Mouse (Mus musculus) lung, embryonic 14.5 days (tissue): Measurements from ENCODE around the gene Apoa5. TPM values are rescaled to one million over a fixed set of nuclear protein-coding genes. Genes with fewer than 3 reads are reported as not detected.

ENCODE experiments used
- ATAC-seq: fragments of 200-750 bp; cut with Nextera tagmentation; 2 replicates; pipeline ENCODE4 v1.8.0; 2017; ENCODE audit warnings: mild to moderate bottlenecking, moderate TSS enrichment, moderate library complexity; ENCODE audit not compliant: insufficient read depth
- DNase-seq: peaks from one replicate; pipeline ENCODE4 v3.0.0-alpha.2; 2015
- H3K27ac ChIP-seq: fragments of 300-500 bp; sonication (generic); 2 replicates; pipeline ENCODE4 v1.5.1; 2014; ENCODE audit warnings: low read depth, mild to moderate bottlenecking, moderate library complexity
- H3K27me3 ChIP-seq: fragments of 300-500 bp; sonication (generic); 2 replicates; pipeline ENCODE4 v1.6.1; 2014; ENCODE audit warnings: low read length, control low read depth; ENCODE audit not compliant: insufficient read depth
- H3K36me3 ChIP-seq: fragments of 300-500 bp; sonication (generic); 2 replicates; pipeline ENCODE4 v1.6.1; 2014; ENCODE audit warnings: control low read depth; ENCODE audit not compliant: insufficient read depth
- H3K4me1 ChIP-seq: fragments of 300-500 bp; sonication (generic); 2 replicates; pipeline ENCODE4 v1.6.1; 2014; ENCODE audit warnings: antibody characterized with exemption, control low read depth; ENCODE audit not compliant: insufficient read depth
- H3K4me2 ChIP-seq: fragments of 300-500 bp; sonication (generic); 2 replicates; pipeline ENCODE4 v1.6.1; 2014; ENCODE audit warnings: mild to moderate bottlenecking
- H3K4me3 ChIP-seq: fragments of 300-500 bp; sonication (generic); 2 replicates; pipeline ENCODE4 v1.5.1; 2014; ENCODE audit warnings: low read depth, low read length
- H3K9ac ChIP-seq: fragments of 300-500 bp; sonication (generic); 2 replicates; pipeline ENCODE4 v1.6.1; 2014
- H3K9me3 ChIP-seq: fragments of 300-500 bp; sonication (generic); 2 replicates; pipeline ENCODE4 v1.6.1; 2016; ENCODE audit warnings: low read depth, low read length, control low read depth
- CTCF ChIP-seq: IDR thresholded peaks from 2 replicates; pipeline ENCODE4 v1.5.1; 2016; ENCODE audit warnings: antibody characterized with exemption, low read depth
- WGBS: fragments of 180-500 bp; shearing (Covaris S2); extraction: QIAGEN DNeasy Blood & Tissue Kit; methylation state at CpG from one replicate; pipeline ENCODE4 v1.1.7; 2014; 5-methylcytosine and 5-hydroxymethylcytosine counted together
- polyA plus RNA-seq: library from polyadenylated mRNA; unstranded; fragments of >200 nt; fragmentation: Nextera tagmentation; extraction: Ambion mirVana; gene quantifications from 2 replicates; pipeline ENCODE4 v1.2.1, GENCODE M21; 2014

Gene Apoa5
- polyA plus RNA-seq, 1 experiment from 2014 or later = not detected

DNA sequence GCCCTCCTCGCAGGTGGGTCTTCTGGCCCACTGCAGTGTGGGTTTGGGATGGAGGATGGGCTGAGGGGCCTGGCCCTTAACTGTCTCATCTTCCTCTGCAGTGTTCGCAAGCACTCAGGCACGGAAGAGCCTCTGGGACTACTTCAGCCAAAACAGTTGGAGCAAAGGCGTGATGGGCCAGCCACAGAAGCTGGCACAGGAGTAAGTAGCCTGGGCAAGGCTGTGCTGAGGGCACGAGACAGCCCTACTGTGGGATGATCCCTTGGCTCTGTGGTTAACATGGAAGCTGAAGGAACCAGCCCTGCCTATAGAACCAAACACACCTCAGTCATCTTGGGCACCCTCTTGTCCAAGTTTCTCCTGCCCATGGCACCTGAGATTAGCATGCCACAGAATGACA, 692 bp downstream of the Apoa5 start:
- ATAC-seq = no peak
- 81% methylated on average over 5 of the region's 5 CpGs for WGBS

DNA sequence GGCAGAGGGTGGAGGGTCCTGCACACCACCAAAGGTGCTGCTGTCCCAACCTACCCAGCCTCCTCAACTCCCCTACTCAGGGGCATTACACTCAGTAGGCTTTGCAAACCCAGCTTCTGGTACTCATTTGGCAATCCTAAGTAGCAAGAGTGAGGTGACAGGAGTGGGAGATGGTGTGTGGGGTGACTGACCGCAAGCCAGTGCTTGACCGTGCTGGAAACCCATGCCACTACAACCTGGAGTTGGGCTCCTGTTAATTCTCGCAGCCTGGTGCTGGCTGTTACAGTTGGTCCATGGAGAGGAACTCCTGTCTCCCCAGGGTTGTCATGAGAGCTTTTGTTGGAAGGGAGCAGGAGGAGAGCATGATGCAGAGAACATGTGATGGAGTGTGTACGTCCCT, 2.3 kb downstream of the Apoa5 start:
- Histone ChIP-seq H3K4me2 (no peak overlapping the region), H3K4me1 (no peaks in the 10 kb centered on the region), H3K9me3 (no peaks in the 10 kb centered on the region), H3K36me3 (peaks cover 11% of the 10 kb centered on the region), H3K27me3 (no peaks in the 10 kb centered on the region), H3K4me3 (no peak overlapping the region), H3K27ac (no peak overlapping the region), H3K9ac (no peak overlapping the region)
- no peak for DNase-seq
- no peak for TF ChIP-seq CTCF
- ATAC-seq = no peak
- WGBS = 87% methylated on average over 4 of the region's 4 CpGs

More for the DNA sequence above, 692 bp downstream of the Apoa5 start:
- H3K4me1 ChIP-seq = no peaks in the 10 kb centered on the region
- no peak overlapping the region for H3K4me3 ChIP-seq
- no peak overlapping the region for H3K9ac ChIP-seq
- H3K4me2 ChIP-seq = no peak overlapping the region
- H3K36me3 ChIP-seq = no peaks in the 10 kb centered on the region
- no peaks in the 10 kb centered on the region for H3K27me3 ChIP-seq
- no peak for TF ChIP-seq CTCF
- DNase-seq = no peak
- no peak overlapping the region for H3K27ac ChIP-seq
- no peaks in the 10 kb centered on the region for H3K9me3 ChIP-seq

DNA sequence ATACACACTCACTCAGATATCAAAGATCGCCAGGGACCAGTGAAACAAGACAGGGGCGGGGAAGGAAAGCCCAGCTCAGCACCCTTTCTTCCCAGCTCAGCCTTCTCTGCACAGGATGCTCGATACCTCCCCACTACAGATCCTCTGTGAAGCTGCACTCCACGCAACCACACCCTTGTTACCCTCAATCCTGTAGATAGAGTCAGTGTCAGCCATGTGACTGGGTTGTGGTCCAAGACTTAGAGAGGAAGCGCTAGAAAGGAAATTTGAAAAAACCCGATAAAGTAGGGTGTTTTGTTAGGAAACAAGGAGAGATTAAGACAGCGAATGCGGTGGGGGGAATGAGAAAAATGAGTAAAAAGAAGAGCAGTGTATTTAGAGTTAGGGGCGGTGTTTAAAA, 3.6 kb downstream of the Apoa5 start:
- peaks cover 24% of the 10 kb centered on the region for H3K36me3 ChIP-seq
- no peak for TF ChIP-seq CTCF
- no peak overlapping the region for H3K4me2 ChIP-seq
- no peak overlapping the region for H3K9ac ChIP-seq
- no peaks in the 10 kb centered on the region for H3K9me3 ChIP-seq
- DNase-seq (no peak), ATAC-seq (no peak)
- H3K4me1 ChIP-seq = no peaks in the 10 kb centered on the region
- H3K27ac ChIP-seq = no peak overlapping the region
- 75% methylated on average over 9 of the region's 9 CpGs for WGBS
- H3K4me3 ChIP-seq = no peak overlapping the region
- H3K27me3 ChIP-seq = no peaks in the 10 kb centered on the region

DNA sequence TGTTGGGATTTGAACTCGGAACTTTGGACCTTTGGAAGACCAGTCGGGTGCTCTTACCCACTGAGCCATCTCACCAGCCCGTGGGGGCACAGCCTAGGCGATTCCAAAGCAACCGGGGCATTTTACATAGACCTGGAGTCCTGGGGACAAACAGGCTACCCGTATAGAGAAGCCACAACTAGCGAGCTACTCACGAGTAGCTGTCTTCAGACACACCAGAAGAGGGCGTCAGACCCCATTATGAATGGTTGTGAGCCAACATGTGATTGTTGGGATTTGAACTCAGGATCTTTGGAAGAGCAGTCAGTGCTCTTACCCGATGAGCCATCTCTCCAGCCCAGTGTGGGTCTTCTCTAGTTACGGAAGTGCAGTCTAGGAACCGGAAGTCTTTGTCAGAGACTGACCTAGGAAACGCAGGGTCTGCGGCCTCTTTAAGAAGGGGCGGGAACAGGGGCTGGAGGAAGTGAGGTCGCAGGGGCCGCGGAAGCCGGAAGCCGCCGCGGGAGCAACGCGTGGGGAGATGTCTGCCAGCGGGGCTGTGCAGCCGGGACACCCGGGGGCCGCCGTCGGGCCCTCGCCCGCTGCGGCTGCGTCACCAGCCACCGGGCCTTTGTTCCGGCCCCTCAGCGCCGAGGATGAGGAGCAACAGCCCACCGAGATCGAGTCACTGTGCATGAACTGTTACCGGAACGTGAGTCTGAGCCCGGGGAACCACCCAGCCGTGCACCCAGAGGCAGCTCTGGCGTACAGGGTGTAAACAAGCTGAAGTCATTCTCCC, 4.4 kb downstream of the Apoa5 start, which contains the start of gene Zpr1:
Zpr1 (plus strand) TSS at position 388 of the 778 bp plus-strand sequence.
- peak; percentile 97 for ATAC-seq
- H3K4me3 ChIP-seq = peak within 1 kb of the TSS; percentile 81
- peak within 1 kb of the TSS; percentile 80 for H3K4me2 ChIP-seq
- peak within 1 kb of the TSS; percentile 66 for H3K9ac ChIP-seq
- no peaks in the 10 kb centered on the region for H3K27me3 ChIP-seq
- no peaks in the 10 kb centered on the region for H3K9me3 ChIP-seq
- WGBS = 4% methylated on average over 45 of the region's 45 CpGs
- peak; percentile 56 for TF ChIP-seq CTCF
- H3K4me1 ChIP-seq = no peaks in the 10 kb centered on the region
- peak within 1 kb of the TSS; percentile 75 for H3K27ac ChIP-seq
- DNase-seq = peak; percentile 95
- H3K36me3 ChIP-seq = peaks cover 31% of the 10 kb centered on the region

DNA sequence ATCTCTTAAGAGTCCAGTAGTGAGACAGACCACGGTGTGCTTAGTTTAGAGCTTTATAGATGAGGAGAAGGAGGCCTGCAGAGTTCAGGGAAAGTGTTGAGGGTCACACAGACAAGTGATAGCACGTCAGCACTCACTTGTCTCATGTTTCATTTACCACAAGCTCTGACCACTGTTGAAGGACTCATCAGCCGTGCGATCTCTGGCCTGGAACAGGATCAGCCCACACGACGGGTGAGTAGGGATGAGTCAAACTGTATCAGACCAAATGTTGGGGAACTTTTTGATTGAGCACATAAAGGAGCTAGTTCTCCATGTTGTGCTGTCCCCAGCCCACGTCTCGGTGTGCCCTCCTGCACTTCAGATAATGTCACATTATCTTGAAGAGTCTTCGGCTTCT, 6.1 kb downstream of the Apoa5 start:
- Histone ChIP-seq H3K4me3 (no peak overlapping the region), H3K36me3 (peaks cover 43% of the 10 kb centered on the region), H3K4me1 (no peaks in the 10 kb centered on the region), H3K9ac (no peak overlapping the region), H3K27ac (no peak overlapping the region), H3K9me3 (no peaks in the 10 kb centered on the region), H3K4me2 (no peak overlapping the region), H3K27me3 (no peaks in the 10 kb centered on the region)
- DNase-seq (no peak), ATAC-seq (no peak)
- no peak for TF ChIP-seq CTCF
- WGBS = 72% methylated on average over 9 of the region's 9 CpGs

DNA sequence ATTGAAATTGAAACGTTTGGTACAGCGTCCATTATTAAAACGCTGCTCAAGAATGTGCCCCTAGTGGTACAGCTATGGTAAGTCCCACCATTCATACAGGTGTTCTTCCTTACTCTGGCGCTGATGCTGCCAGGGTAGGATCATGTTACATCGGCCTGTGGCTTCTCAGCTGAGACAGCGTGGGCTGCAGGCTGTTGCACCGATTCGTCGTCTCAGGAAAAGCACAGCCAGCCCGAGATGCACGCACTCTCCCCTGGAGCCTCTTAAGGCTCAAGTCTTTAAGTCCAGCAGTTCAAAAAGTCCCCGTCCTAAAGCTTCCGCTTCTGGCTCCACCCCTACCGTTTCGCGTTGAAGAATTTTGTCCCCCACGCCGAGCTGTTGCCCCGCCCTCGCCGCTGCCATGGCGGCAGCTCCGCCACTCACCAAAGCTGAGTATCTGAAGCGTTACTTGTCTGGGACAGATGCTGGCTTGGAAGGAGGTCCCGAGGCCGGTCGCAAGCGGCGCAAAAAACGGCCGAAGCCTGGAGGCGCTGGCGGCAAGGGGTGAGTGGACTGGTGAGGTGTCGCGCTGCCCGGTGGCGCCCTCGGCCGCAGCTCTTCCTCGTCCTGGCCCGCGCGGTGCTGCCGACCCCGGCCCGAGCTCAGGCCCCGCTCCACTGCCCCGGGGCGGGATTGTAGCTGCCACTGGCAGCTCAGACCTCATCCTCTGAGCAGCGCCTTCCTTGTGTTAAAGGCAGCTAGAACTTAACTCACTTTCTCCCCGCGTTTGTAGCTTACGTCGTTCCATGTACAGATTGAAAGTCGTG, 14.4 kb downstream of the Apoa5 start, which contains the start of gene Bud13:
Bud13 (plus strand) TSS at position 378 of the 806 bp plus-strand sequence.
- Histone ChIP-seq H3K4me3 (peak within 1 kb of the TSS; percentile 95), H3K9ac (peak within 1 kb of the TSS; percentile 87), H3K36me3 (peaks cover 57% of the 10 kb centered on the region), H3K4me1 (0 out of 2 replicates have a peak, but pooled peaks cover 4% of the 10 kb centered on the region), H3K4me2 (peak within 1 kb of the TSS; percentile 75), H3K27me3 (no peaks in the 10 kb centered on the region), H3K9me3 (no peaks in the 10 kb centered on the region), H3K27ac (peak within 1 kb of the TSS; percentile 89)
- TF ChIP-seq CTCF = peak; percentile 84
- ATAC-seq (peak; percentile 95), DNase-seq (peak; percentile 97)
- under 1% methylated on average over 55 of the region's 55 CpGs for WGBS

DNA sequence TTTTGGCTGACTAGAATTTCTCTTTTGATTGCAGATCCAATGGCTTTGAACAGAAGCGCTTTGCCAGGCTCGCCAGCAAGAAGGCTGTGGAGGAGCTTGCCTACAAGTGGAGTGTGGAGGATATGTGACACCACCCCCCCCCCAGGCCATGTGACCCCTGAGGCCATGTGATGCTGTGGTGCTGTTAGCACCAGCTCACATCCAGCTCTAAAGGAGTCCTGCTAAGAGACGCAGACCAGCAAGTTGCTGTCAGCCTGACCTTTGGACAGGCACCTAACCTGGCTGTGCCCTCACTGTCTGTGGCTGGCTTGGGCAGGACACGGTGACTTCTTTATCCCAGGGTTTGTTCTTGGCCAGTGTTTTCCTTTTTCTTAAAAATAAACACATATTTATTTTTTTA, 29.9 kb downstream of the Apoa5 start:
- Histone ChIP-seq H3K4me3 (no peak overlapping the region), H3K4me1 (no peaks in the 10 kb centered on the region), H3K4me2 (no peak overlapping the region), H3K36me3 (peaks cover 56% of the 10 kb centered on the region), H3K27me3 (no peaks in the 10 kb centered on the region), H3K27ac (no peak overlapping the region), H3K9me3 (no peaks in the 10 kb centered on the region), H3K9ac (no peak overlapping the region)
- TF ChIP-seq CTCF = no peak
- no peak for DNase-seq
- 69% methylated on average over 4 of the region's 4 CpGs for WGBS
- ATAC-seq = no peak
